Mouse (Mus musculus): ENCODE data around the gene Daam1. TPM values are rescaled to one million over a fixed set of nuclear protein-coding genes. Genes with fewer than 3 reads are reported as not detected.

Daam1 gene
- polyA plus RNA-seq, 1 experiment from 2014 or later = 9.6 TPM

GRCm38 (mm10) chr12:71864544-71864897, 33.6 kb downstream of the Daam1 start:
- Histone ChIP-seq H3K27ac (ENCODE audit: low read length) (no peak overlapping the region), H3K27me3 (ENCODE audit: control insufficient read depth, insufficient read depth, low read depth, low read length) (no peaks in the 10 kb centered on the region), H3K4me1 (ENCODE audit: control insufficient read depth, low read depth, low read length) (peaks cover 3% of the 10 kb centered on the region), H3K9ac (ENCODE audit: low read depth, low read length) (no peak overlapping the region), H3K4me3 (ENCODE audit: low read depth, low read length) (no peak overlapping the region), H3K9me3 (replicated peaks; ENCODE audit: control insufficient read depth, low read length) (no peaks in the 10 kb centered on the region), H3K36me3 (ENCODE audit: control insufficient read depth, insufficient read depth) (0 out of 2 replicates have a peak, but pooled peaks cover 2% of the 10 kb centered on the region), H3K4me2 (ENCODE audit: low read depth, low read length) (no peak overlapping the region)
- 43% methylated on average over 3 of the region's 3 CpGs for WGBS (ENCODE audit: insufficient replicate concordance)
- no peak for ATAC-seq (ENCODE audit: low read depth)

- WGBS (ENCODE audit: insufficient replicate concordance) = 78% methylated on average over 3 of the region's 3 CpGs
- peaks cover 10% of the 10 kb centered on the region for H3K4me1 ChIP-seq (ENCODE audit: control insufficient read depth, low read depth, low read length)
- H3K27ac ChIP-seq (ENCODE audit: low read length) = no peak overlapping the region
- H3K4me3 ChIP-seq (ENCODE audit: low read depth, low read length) = no peak overlapping the region
- no peak overlapping the region for H3K9ac ChIP-seq (ENCODE audit: low read depth, low read length)
- H3K4me2 ChIP-seq (ENCODE audit: low read depth, low read length) = no peak overlapping the region
- no peaks in the 10 kb centered on the region for H3K27me3 ChIP-seq (ENCODE audit: control insufficient read depth, insufficient read depth, low read depth, low read length)
- no peak for ATAC-seq (ENCODE audit: low read depth)
- H3K36me3 ChIP-seq (ENCODE audit: control insufficient read depth, insufficient read depth) = no peaks in the 10 kb centered on the region
- H3K9me3 ChIP-seq (replicated peaks; ENCODE audit: control insufficient read depth, low read length) = no peaks in the 10 kb centered on the region
These were observed 35.1 kb downstream of the Daam1 start for GRCm38 (mm10) chr12:71865937-71866336.

GRCm38 (mm10) chr12:71867345-71868240, 36.7 kb downstream of the Daam1 start:
- no peak for ATAC-seq (ENCODE audit: low read depth)
- peaks cover 21% of the 10 kb centered on the region for H3K4me1 ChIP-seq (ENCODE audit: control insufficient read depth, low read depth, low read length)
- 68% methylated on average over 9 of the region's 9 CpGs for WGBS (ENCODE audit: insufficient replicate concordance)
- H3K27ac ChIP-seq (ENCODE audit: low read length) = no peak overlapping the region
- H3K4me2 ChIP-seq (ENCODE audit: low read depth, low read length) = no peak overlapping the region
- H3K9ac ChIP-seq (ENCODE audit: low read depth, low read length) = no peak overlapping the region
- H3K27me3 ChIP-seq (ENCODE audit: control insufficient read depth, insufficient read depth, low read depth, low read length) = no peaks in the 10 kb centered on the region
- no peak overlapping the region for H3K4me3 ChIP-seq (ENCODE audit: low read depth, low read length)
- no peaks in the 10 kb centered on the region for H3K9me3 ChIP-seq (replicated peaks; ENCODE audit: control insufficient read depth, low read length)
- no peaks in the 10 kb centered on the region for H3K36me3 ChIP-seq (ENCODE audit: control insufficient read depth, insufficient read depth)

GRCm38 (mm10) chr12:71870644-71871043, 39.8 kb downstream of the Daam1 start:
- Histone ChIP-seq H3K9ac (ENCODE audit: low read depth, low read length) (no peak overlapping the region), H3K27ac (ENCODE audit: low read length) (no peak overlapping the region), H3K4me1 (ENCODE audit: control insufficient read depth, low read depth, low read length) (peaks cover 24% of the 10 kb centered on the region), H3K36me3 (ENCODE audit: control insufficient read depth, insufficient read depth) (no peaks in the 10 kb centered on the region), H3K4me2 (ENCODE audit: low read depth, low read length) (no peak overlapping the region), H3K4me3 (ENCODE audit: low read depth, low read length) (no peak overlapping the region), H3K27me3 (ENCODE audit: control insufficient read depth, insufficient read depth, low read depth, low read length) (no peaks in the 10 kb centered on the region), H3K9me3 (replicated peaks; ENCODE audit: control insufficient read depth, low read length) (no peaks in the 10 kb centered on the region)
- 78% methylated on average over 6 of the region's 6 CpGs for WGBS (ENCODE audit: insufficient replicate concordance)
- no peak for ATAC-seq (ENCODE audit: low read depth)

- H3K4me1 ChIP-seq (ENCODE audit: control insufficient read depth, low read depth, low read length) = peaks cover 24% of the 10 kb centered on the region
- H3K4me3 ChIP-seq (ENCODE audit: low read depth, low read length) = no peak overlapping the region
- H3K36me3 ChIP-seq (ENCODE audit: control insufficient read depth, insufficient read depth) = no peaks in the 10 kb centered on the region
- no peak overlapping the region for H3K27ac ChIP-seq (ENCODE audit: low read length)
- WGBS (ENCODE audit: insufficient replicate concordance) = 78% methylated on average over 4 of the region's 4 CpGs
- H3K4me2 ChIP-seq (ENCODE audit: low read depth, low read length) = no peak overlapping the region
- H3K9me3 ChIP-seq (replicated peaks; ENCODE audit: control insufficient read depth, low read length) = no peaks in the 10 kb centered on the region
- ATAC-seq (ENCODE audit: low read depth) = no peak
- H3K27me3 ChIP-seq (ENCODE audit: control insufficient read depth, insufficient read depth, low read depth, low read length) = no peaks in the 10 kb centered on the region
- no peak overlapping the region for H3K9ac ChIP-seq (ENCODE audit: low read depth, low read length)
These were observed 41.5 kb downstream of the Daam1 start for GRCm38 (mm10) chr12:71872330-71872729.

- peaks cover 24% of the 10 kb centered on the region for H3K4me1 ChIP-seq (ENCODE audit: control insufficient read depth, low read depth, low read length)
- H3K36me3 ChIP-seq (ENCODE audit: control insufficient read depth, insufficient read depth) = no peaks in the 10 kb centered on the region
- H3K27ac ChIP-seq (ENCODE audit: low read length) = peak overlapping the region; percentile 47
- no peak overlapping the region for H3K4me2 ChIP-seq (ENCODE audit: low read depth, low read length)
- H3K9me3 ChIP-seq (replicated peaks; ENCODE audit: control insufficient read depth, low read length) = no peaks in the 10 kb centered on the region
- WGBS (ENCODE audit: insufficient replicate concordance) = 70% methylated on average over 6 of the region's 6 CpGs
- no peaks in the 10 kb centered on the region for H3K27me3 ChIP-seq (ENCODE audit: control insufficient read depth, insufficient read depth, low read depth, low read length)
- H3K4me3 ChIP-seq (ENCODE audit: low read depth, low read length) = no peak overlapping the region
- no peak overlapping the region for H3K9ac ChIP-seq (ENCODE audit: low read depth, low read length)
- no peak for ATAC-seq (ENCODE audit: low read depth)
These were observed 43.7 kb downstream of the Daam1 start for GRCm38 (mm10) chr12:71874561-71874960.

GRCm38 (mm10) chr12:71874984-71875383, 44.1 kb downstream of the Daam1 start:
- no peaks in the 10 kb centered on the region for H3K27me3 ChIP-seq (ENCODE audit: control insufficient read depth, insufficient read depth, low read depth, low read length)
- WGBS (ENCODE audit: insufficient replicate concordance) = 75% methylated on average over 3 of the region's 3 CpGs
- H3K36me3 ChIP-seq (ENCODE audit: control insufficient read depth, insufficient read depth) = no peaks in the 10 kb centered on the region
- ATAC-seq (ENCODE audit: low read depth) = no peak
- no peak overlapping the region for H3K4me3 ChIP-seq (ENCODE audit: low read depth, low read length)
- no peaks in the 10 kb centered on the region for H3K9me3 ChIP-seq (replicated peaks; ENCODE audit: control insufficient read depth, low read length)
- peaks cover 24% of the 10 kb centered on the region for H3K4me1 ChIP-seq (ENCODE audit: control insufficient read depth, low read depth, low read length)
- H3K9ac ChIP-seq (ENCODE audit: low read depth, low read length) = no peak overlapping the region
- H3K4me2 ChIP-seq (ENCODE audit: low read depth, low read length) = no peak overlapping the region
- H3K27ac ChIP-seq (ENCODE audit: low read length) = peak overlapping the region; percentile 47

GRCm38 (mm10) chr12:71875761-71876489, 45.0 kb downstream of the Daam1 start:
- Histone ChIP-seq H3K27ac (ENCODE audit: low read length) (peak overlapping the region; percentile 53), H3K4me3 (ENCODE audit: low read depth, low read length) (peak overlapping the region; percentile 40), H3K9ac (ENCODE audit: low read depth, low read length) (no peak overlapping the region), H3K4me2 (ENCODE audit: low read depth, low read length) (peak overlapping the region; percentile 41), H3K4me1 (ENCODE audit: control insufficient read depth, low read depth, low read length) (peaks cover 18% of the 10 kb centered on the region), H3K9me3 (replicated peaks; ENCODE audit: control insufficient read depth, low read length) (no peaks in the 10 kb centered on the region), H3K27me3 (ENCODE audit: control insufficient read depth, insufficient read depth, low read depth, low read length) (no peaks in the 10 kb centered on the region), H3K36me3 (ENCODE audit: control insufficient read depth, insufficient read depth) (no peaks in the 10 kb centered on the region)
- ATAC-seq (ENCODE audit: low read depth) = peak; percentile 70
- 75% methylated on average over 7 of the region's 7 CpGs for WGBS (ENCODE audit: insufficient replicate concordance)

GRCm38 (mm10) chr12:71880987-71881386, 50.1 kb downstream of the Daam1 start:
- ATAC-seq (ENCODE audit: low read depth) = no peak
- Histone ChIP-seq H3K4me1 (ENCODE audit: control insufficient read depth, low read depth, low read length) (peaks cover 17% of the 10 kb centered on the region), H3K9me3 (replicated peaks; ENCODE audit: control insufficient read depth, low read length) (no peaks in the 10 kb centered on the region), H3K27ac (ENCODE audit: low read length) (no peak overlapping the region), H3K4me3 (ENCODE audit: low read depth, low read length) (no peak overlapping the region), H3K36me3 (ENCODE audit: control insufficient read depth, insufficient read depth) (no peaks in the 10 kb centered on the region), H3K9ac (ENCODE audit: low read depth, low read length) (no peak overlapping the region), H3K4me2 (ENCODE audit: low read depth, low read length) (no peak overlapping the region), H3K27me3 (ENCODE audit: control insufficient read depth, insufficient read depth, low read depth, low read length) (no peaks in the 10 kb centered on the region)
- 68% methylated on average over 5 of the region's 5 CpGs for WGBS (ENCODE audit: insufficient replicate concordance)
